Mouse (Mus musculus) lung, adult 2 months (tissue): ENCODE results near the gene Gm11037.

ENCODE experiments used
- CTCF ChIP-seq: fragments of 200-500 bp; IDR thresholded peaks from 2 replicates; pipeline ENCODE4 v1.5.1; 2011; ENCODE audit warnings: mild to moderate bottlenecking, low read length, control low read depth; ENCODE audit not compliant: insufficient read depth
- POLR2A ChIP-seq: fragments of 200-500 bp; IDR thresholded peaks from 2 replicates; pipeline ENCODE4 v1.6.1; 2011; ENCODE audit warnings: low read depth, mild to moderate bottlenecking, control low read depth, low read length, borderline replicate concordance; ENCODE audit errors: extremely low read depth

GRCm38 (mm10) chr2:131160671-131161111 lies 27.4 kb downstream of the Gm11037 start:
- TF ChIP-seq POLR2A (no peak), CTCF (no peak)
